Mouse (Mus musculus) bone marrow, adult 2 months (tissue): ENCODE measurements around the gene Muc13.

Source experiments
- CTCF ChIP-seq: fragments of 200-500 bp; IDR thresholded peaks from 2 replicates; pipeline ENCODE4 v1.5.1; 2011; ENCODE audit warnings: low read length, control low read depth; ENCODE audit not compliant: control insufficient read depth, insufficient read depth
- POLR2A ChIP-seq: fragments of 200-500 bp; IDR thresholded peaks from 2 replicates; pipeline ENCODE4 v1.6.1; 2011; ENCODE audit warnings: low read depth, mild to moderate bottlenecking, control low read depth, low read length, borderline replicate concordance; ENCODE audit not compliant: control insufficient read depth

DNA sequence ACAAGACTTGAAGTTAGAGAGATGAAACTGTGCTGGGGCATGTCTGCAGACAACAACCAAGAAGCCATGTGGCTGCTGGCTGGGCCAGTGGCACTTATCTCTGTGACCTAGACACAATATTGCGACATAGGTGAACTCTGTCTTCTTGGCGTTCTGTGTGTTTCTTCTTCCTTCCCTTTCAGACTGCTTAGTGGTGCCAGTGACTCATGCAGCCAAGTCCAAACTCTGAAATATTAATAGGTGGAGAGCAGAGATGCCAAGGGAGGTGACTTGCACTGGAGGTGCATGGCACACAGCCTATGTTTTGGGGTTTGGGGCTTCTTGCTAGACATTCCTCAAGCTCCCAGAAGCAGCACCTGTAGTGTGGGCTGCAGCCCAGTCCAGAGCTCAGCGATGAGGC, 42.8 kb downstream of the Muc13 start:
- no peak for TF ChIP-seq POLR2A
- TF ChIP-seq CTCF = no peak
